Mouse (Mus musculus) neural tube, embryonic 12.5 days (tissue): ENCODE results near the gene Ank2. TPM values are rescaled to one million over a fixed set of nuclear protein-coding genes. Genes with fewer than 3 reads are reported as not detected.

Source experiments
- ATAC-seq: fragments of 200-750 bp; cut with Nextera tagmentation; 2 replicates; pipeline ENCODE4 v1.8.0; 2017; ENCODE audit warnings: low read depth, mild to moderate bottlenecking, moderate TSS enrichment, moderate library complexity; ENCODE audit not compliant: low FRiP score
- H3K27ac ChIP-seq: fragments of 300-500 bp; sonication (generic); 2 replicates; pipeline ENCODE4 v1.5.1; 2016
- H3K27me3 ChIP-seq: fragments of 300-500 bp; sonication (generic); replicated peaks from 2 replicates; pipeline ENCODE4 v1.6.1; 2016; ENCODE audit warnings: mild to moderate bottlenecking
- H3K36me3 ChIP-seq: fragments of 300-500 bp; sonication (generic); 2 replicates; pipeline ENCODE4 v1.6.1; 2016; ENCODE audit warnings: mild to moderate bottlenecking
- H3K4me1 ChIP-seq: fragments of 300-500 bp; sonication (generic); 2 replicates; pipeline ENCODE4 v1.6.1; 2016
- H3K4me2 ChIP-seq: fragments of 300-500 bp; sonication (generic); replicated peaks from 2 replicates; pipeline ENCODE4 v1.6.1; 2016; ENCODE audit warnings: mild to moderate bottlenecking
- H3K4me3 ChIP-seq: fragments of 300-500 bp; sonication (generic); 2 replicates; pipeline ENCODE4 v1.5.1; 2016
- H3K9ac ChIP-seq: fragments of 300-500 bp; sonication (generic); 2 replicates; pipeline ENCODE4 v1.6.1; 2016; ENCODE audit warnings: mild to moderate bottlenecking
- H3K9me3 ChIP-seq: fragments of 300-500 bp; sonication (generic); 2 replicates; pipeline ENCODE4 v1.6.1; 2016; ENCODE audit warnings: mild to moderate bottlenecking
- WGBS: fragments of 180-500 bp; shearing (Covaris S2); methylation state at CpG from one replicate; pipeline ENCODE4 v1.1.7; 2016; 5-methylcytosine and 5-hydroxymethylcytosine counted together
- polyA plus RNA-seq: library from polyadenylated mRNA; unstranded; fragments of >200 nt; fragmentation: Nextera tagmentation; extraction: Ambion mirVana; gene quantifications from 2 replicates; pipeline ENCODE4 v1.2.1, GENCODE M21; 2016

Gene Ank2
- polyA plus RNA-seq, 1 experiment from 2014 or later, result 95.2 TPM

DNA sequence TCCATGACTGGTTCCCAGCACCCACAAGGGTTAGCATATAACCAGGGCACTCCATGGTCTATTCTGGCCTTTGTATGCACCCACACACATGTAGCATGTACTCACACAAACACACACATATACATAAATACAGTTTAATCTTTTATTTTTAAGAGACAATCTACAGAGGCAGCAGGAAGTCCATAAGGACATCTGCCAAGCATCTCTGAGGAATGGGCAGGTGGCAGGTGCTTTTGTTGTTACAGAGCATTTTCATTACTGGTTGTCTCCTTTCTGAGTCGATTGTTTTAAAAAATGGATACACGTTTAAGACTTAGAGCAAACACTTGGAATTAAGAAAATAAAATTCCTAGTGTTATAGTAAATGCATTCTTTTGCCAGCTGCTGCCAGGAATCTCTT, 390.7 kb downstream of the Ank2 start:
- Histone ChIP-seq H3K4me3 (no peak overlapping the region), H3K27me3 (no peaks in the 10 kb centered on the region), H3K4me1 (no peaks in the 10 kb centered on the region; the same call in 1 of the 2 replicates), H3K36me3 (no peaks in the 10 kb centered on the region), H3K4me2 (no peak overlapping the region), H3K9ac (no peak overlapping the region), H3K27ac (no peak overlapping the region), H3K9me3 (no peaks in the 10 kb centered on the region)
- no peak for ATAC-seq
- WGBS, result 89% methylated on average over 2 of the region's 2 CpGs

DNA sequence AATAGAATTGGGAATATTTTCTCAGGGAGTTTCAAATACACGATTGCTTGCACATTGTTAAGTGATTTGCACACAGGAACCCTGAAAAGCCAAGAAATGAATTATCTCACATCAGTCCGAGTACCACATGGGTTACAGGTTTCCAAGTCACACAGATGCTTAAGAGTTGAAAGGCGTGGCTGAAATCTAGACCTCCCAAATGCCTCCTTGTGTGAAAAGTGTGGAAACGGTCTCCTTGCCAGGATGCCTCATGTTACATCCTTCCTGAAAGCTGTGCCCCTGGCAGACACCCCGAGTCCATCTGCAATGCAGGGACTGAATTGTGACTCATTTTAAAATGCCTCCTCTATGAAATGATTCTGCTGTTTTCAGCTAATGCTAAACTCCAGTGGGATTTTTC, 391.9 kb downstream of the Ank2 start:
- ATAC-seq, result no peak
- Histone ChIP-seq H3K4me3 (no peak overlapping the region), H3K9ac (no peak overlapping the region), H3K27ac (no peak overlapping the region), H3K4me2 (no peak overlapping the region), H3K4me1 (no peaks in the 10 kb centered on the region), H3K9me3 (no peaks in the 10 kb centered on the region), H3K36me3 (no peaks in the 10 kb centered on the region), H3K27me3 (no peaks in the 10 kb centered on the region)
- 78% methylated on average over 5 of the region's 5 CpGs for WGBS

DNA sequence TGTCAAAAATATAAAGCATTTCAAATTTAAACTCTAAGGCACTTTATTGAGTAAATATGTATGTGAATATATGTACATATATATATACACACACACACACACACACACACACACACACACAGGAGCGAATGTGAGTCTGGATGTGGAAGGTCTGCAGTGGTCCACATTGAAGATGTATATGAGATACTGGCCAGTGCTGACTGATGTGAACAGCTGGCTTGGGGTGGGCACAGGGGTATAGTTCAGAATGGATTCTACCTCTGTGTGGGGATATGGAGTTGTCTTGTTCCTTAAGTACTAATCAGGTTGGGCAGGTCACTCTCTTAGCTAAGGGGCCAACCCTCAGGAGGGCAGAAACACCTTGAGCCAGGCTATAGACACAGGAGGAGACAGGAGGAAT, 397.8 kb downstream of the Ank2 start:
- no peak overlapping the region for H3K27ac ChIP-seq
- no peak overlapping the region for H3K4me2 ChIP-seq
- H3K27me3 ChIP-seq, result no peaks in the 10 kb centered on the region
- H3K9ac ChIP-seq, result no peak overlapping the region
- ATAC-seq, result no peak
- 95% methylated on average over 1 of the region's 1 CpGs for WGBS
- H3K36me3 ChIP-seq, result no peaks in the 10 kb centered on the region; the same call in 1 of the 2 replicates
- H3K9me3 ChIP-seq, result no peaks in the 10 kb centered on the region
- no peaks in the 10 kb centered on the region for H3K4me1 ChIP-seq
- no peak overlapping the region for H3K4me3 ChIP-seq

DNA sequence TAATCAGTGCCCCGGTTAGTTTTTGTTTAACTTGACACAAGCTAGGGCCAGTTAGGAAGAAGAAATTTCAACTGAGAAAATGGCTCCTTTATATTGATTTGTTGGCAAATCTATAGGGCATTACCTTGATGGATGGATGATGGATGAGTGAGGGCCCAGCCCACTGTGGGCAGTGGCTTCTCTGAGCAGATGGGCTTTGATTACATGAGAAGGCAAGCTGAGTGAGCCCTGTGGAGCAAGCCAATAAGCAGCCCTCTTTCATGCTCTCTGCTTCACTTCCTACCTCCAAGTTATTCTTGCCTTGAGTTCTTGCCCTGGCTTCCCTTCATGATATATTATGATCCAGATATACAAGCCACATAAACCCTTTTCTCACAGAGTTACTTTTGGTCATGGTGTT, 401.4 kb downstream of the Ank2 start:
- Histone ChIP-seq H3K9ac (no peak overlapping the region), H3K4me2 (no peak overlapping the region), H3K27me3 (no peaks in the 10 kb centered on the region), H3K36me3 (no peaks in the 10 kb centered on the region; the same call in 1 of the 2 replicates), H3K9me3 (no peaks in the 10 kb centered on the region), H3K27ac (no peak overlapping the region), H3K4me1 (no peaks in the 10 kb centered on the region), H3K4me3 (no peak overlapping the region)
- no peak for ATAC-seq
- WGBS, result 92% methylated on average over 1 of the region's 1 CpGs

DNA sequence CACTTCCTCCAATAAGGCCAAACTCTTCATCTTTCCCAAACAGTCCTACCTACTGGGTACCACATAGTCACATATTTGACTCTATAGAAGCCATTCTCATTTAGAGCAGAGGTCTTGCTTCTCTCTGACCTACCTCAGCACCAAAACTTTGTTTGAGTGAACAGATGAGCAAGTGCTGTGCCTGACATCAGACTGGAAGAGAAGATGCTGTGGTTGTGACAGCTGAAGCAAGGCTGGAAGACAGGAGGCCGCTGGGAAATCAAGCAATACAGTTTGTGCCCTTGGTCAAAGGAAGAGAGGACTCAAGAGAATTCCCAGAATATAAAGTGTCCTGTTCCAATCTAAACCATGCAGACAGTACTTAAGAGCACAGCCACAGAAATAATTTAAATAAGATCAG, 402.0 kb downstream of the Ank2 start:
- no peak for ATAC-seq
- 86% methylated on average over 1 of the region's 1 CpGs for WGBS
- H3K4me1 ChIP-seq, result no peaks in the 10 kb centered on the region
- no peak overlapping the region for H3K9ac ChIP-seq
- no peaks in the 10 kb centered on the region for H3K9me3 ChIP-seq
- no peaks in the 10 kb centered on the region for H3K27me3 ChIP-seq
- H3K4me2 ChIP-seq, result no peak overlapping the region
- no peak overlapping the region for H3K4me3 ChIP-seq
- H3K36me3 ChIP-seq, result no peaks in the 10 kb centered on the region; the same call in 1 of the 2 replicates
- H3K27ac ChIP-seq, result no peak overlapping the region

DNA sequence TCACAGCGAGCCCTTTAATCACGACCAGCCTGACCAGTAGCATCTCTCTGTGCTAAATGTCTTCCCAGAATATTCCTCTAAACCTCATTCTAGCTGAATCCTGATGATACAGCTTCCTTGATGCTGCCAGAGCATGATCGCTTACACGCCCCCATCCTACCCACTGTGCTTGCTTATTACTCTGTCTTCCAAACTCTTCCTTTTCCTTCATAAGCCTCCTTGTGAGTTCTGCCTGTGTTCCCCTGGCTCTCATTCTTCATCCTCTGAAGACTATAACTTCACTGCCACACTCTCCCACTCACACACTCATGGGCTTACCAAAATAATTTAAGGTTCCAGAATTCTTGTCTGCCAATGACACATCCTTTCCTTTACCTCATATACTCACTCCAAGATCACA, 405.5 kb downstream of the Ank2 start:
- no peak for ATAC-seq
- H3K4me1 ChIP-seq, result no peaks in the 10 kb centered on the region
- no peak overlapping the region for H3K4me3 ChIP-seq
- H3K9me3 ChIP-seq, result no peaks in the 10 kb centered on the region
- H3K4me2 ChIP-seq, result no peak overlapping the region
- no peak overlapping the region for H3K27ac ChIP-seq
- 93% methylated on average over 4 of the region's 4 CpGs for WGBS
- H3K9ac ChIP-seq, result no peak overlapping the region
- no peaks in the 10 kb centered on the region; the same call in 1 of the 2 replicates for H3K36me3 ChIP-seq
- H3K27me3 ChIP-seq, result no peaks in the 10 kb centered on the region

DNA sequence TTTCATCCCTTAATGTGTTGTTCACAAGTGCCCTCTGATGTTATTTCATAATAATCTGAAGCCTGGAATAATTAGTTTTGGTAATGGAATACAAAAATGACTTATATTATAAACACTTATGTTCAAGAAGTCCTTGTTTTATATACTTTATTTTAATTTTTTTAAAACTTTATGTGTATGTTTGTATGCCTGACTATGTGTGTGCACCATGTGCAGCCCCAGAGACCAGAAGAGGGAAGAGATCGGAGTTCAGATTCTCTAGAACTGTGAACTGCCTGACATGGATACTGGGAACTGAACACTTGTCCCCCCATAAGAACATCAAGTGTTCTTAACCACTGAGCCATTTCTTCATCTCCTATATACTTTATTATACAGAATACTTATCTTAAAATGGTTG, 411.6 kb downstream of the Ank2 start:
- H3K4me1 ChIP-seq, result peaks cover 9% of the 10 kb centered on the region; the same call in 1 of the 2 replicates
- no peak for ATAC-seq
- H3K9ac ChIP-seq, result no peak overlapping the region
- 50% methylated on average over 1 of the region's 1 CpGs for WGBS
- H3K36me3 ChIP-seq, result no peaks in the 10 kb centered on the region
- H3K4me3 ChIP-seq, result no peak overlapping the region
- no peaks in the 10 kb centered on the region for H3K9me3 ChIP-seq
- no peaks in the 10 kb centered on the region for H3K27me3 ChIP-seq
- H3K4me2 ChIP-seq, result no peak overlapping the region
- no peak overlapping the region for H3K27ac ChIP-seq

DNA sequence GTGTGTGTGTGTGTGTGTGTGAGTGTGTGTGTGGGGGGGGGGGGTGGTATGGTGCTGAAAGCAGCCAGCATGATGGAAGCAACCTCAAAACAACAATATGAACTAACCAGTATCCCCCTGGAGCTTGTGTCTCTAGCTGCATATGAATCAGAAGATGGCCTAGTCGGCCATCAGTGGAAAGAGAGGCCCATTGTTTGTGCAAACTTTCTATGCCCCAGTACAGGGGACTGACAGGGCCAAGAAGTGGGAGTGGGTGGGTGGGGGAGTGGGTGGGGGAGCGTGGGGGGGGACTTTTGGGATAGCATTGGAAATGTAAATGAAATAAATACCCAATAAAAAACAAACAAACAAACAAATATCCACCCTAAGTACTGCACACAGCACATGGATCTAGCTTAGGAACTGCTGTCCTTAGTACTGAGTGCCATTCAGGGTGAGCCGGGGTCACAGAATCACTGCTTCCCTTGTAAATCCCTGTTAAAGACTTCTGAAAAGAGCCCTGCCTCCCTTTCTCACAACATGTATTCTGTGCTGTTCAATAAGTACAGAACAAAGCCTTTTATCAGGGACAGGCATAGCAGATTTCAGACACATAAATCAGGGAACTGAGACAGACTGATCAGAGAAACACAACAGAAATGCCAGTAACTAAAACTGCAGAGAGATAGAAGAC, 412.2 kb downstream of the Ank2 start:
- Histone ChIP-seq H3K4me1 (peaks cover 9% of the 10 kb centered on the region; the same call in 1 of the 2 replicates), H3K36me3 (no peaks in the 10 kb centered on the region), H3K4me2 (no peak overlapping the region), H3K9me3 (no peaks in the 10 kb centered on the region), H3K27me3 (no peaks in the 10 kb centered on the region), H3K27ac (peak overlapping the region; percentile 21; the same call in 1 of the 2 replicates), H3K9ac (no peak overlapping the region), H3K4me3 (no peak overlapping the region)
- 15% methylated on average over 3 of the region's 3 CpGs for WGBS
- peak; percentile 88 for ATAC-seq

DNA sequence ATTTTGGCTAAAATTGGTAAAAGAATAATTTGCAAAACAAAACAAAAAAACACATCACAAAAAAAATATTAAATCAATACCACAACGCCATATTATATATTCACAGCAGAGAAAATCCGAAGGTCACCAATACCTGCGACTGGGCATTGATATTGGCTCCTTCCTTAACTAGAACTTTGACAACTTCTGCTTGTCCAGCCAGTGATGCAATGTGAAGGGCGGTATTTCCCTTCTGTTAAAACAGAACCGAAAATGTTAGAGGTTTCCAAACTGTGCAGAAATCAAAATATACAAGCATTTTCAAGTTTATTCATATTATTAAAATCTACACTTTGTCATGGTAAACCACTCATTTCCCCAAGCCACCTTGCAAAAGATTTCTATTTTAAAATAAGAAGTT, 421.8 kb downstream of the Ank2 start:
- 96% methylated on average over 5 of the region's 5 CpGs for WGBS
- no peaks in the 10 kb centered on the region for H3K36me3 ChIP-seq
- H3K9me3 ChIP-seq, result no peaks in the 10 kb centered on the region
- H3K4me1 ChIP-seq, result no peaks in the 10 kb centered on the region
- no peak overlapping the region for H3K4me3 ChIP-seq
- no peak overlapping the region for H3K27ac ChIP-seq
- H3K4me2 ChIP-seq, result no peak overlapping the region
- H3K9ac ChIP-seq, result no peak overlapping the region
- no peaks in the 10 kb centered on the region for H3K27me3 ChIP-seq
- ATAC-seq, result no peak

DNA sequence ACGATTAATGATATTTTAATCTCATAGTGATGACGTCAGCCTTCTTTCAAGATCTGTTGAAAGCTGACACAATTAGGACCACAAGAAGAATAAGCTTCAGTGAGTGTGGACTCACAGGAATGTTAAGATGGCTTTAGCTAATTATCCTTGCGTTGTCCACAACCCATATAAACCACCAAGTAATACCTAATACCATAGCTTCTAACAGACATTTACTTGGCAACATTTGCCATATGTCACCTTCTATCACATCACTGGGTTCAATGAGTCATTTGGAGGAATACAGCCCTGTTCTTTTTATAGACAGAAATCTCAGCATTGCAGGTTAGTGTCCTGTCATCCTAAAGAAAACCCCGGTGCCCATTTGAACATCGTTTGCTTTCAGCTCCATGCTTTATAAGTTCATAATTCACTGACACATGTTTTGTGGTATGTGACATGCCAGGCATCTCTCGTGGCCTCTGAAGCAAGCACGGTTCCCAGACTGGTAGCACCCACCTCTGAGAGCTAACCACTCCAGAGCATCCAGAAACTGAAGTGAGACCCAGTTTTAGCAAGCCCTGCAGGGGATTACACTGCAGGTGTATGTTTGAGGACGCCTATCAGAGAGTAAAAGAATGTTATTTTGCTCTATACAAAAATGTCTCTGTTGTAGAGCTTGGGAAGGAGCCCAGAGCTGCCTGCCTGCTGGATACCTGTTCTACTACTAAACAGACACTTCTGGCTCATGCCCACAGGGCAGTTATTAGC, 423.4 kb downstream of the Ank2 start:
- H3K4me3 ChIP-seq, result no peak overlapping the region
- WGBS, result 84% methylated on average over 8 of the region's 8 CpGs
- no peak for ATAC-seq
- H3K4me2 ChIP-seq, result no peak overlapping the region
- H3K36me3 ChIP-seq, result no peaks in the 10 kb centered on the region
- no peak overlapping the region for H3K9ac ChIP-seq
- H3K27me3 ChIP-seq, result no peaks in the 10 kb centered on the region
- no peaks in the 10 kb centered on the region for H3K4me1 ChIP-seq
- H3K9me3 ChIP-seq, result no peaks in the 10 kb centered on the region
- no peak overlapping the region for H3K27ac ChIP-seq

DNA sequence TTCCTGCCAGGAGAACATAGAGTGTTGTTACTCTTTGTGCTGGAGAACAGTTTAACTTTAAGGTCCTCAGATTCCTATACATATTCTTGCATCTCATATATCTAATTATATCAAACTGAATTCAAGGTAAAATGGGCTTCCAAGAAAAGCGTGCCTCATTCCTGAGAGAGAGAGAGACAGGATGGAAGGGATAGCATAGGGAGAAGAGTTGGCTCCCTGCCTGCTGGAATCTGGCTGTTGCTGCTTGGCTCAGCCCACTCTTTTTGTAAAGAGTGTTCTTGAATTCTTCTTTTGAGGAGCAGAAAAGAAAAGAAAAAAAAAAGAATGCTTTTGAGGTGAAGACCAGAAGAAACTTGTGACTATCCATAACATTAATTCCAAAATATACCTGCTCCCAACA, 427.7 kb downstream of the Ank2 start:
- Histone ChIP-seq H3K9me3 (no peaks in the 10 kb centered on the region), H3K9ac (no peak overlapping the region), H3K4me3 (no peak overlapping the region), H3K36me3 (no peaks in the 10 kb centered on the region), H3K4me2 (no peak overlapping the region), H3K27me3 (no peaks in the 10 kb centered on the region), H3K27ac (no peak overlapping the region), H3K4me1 (no peaks in the 10 kb centered on the region)
- 87% methylated on average over 1 of the region's 1 CpGs for WGBS
- no peak for ATAC-seq

DNA sequence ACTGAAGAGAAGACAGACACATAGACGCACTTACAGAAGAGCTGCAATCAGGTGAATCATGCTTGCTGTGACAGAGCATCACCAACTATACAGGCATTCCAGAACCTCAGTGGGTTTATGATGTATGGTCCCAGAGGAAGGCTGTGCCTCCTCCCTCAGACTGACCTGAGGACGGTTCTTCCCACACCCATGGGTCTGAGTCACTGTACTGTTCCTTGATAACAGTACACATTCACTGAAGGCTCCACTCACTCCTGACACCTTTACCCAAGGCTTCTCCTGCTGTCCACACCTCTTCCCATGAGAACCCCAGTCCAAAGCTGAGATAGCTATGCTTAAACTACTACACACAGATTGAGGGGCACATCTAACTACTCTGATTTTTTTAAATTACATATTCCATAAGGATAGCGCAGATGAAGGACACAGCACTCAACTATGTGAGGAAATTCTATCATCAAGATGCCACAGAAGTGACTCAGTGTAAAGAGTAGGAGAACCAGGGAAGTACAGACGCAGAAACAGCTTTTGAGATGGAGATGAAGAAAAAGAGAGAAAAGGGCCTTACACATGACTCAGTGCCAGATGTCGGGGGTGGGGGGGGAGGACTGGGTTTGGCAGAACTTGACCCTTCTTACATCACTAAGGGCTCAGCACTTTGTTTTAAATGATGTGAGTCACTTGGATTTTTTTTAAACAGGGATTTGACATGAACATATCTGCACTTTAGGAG, 435.3 kb downstream of the Ank2 start:
- Histone ChIP-seq H3K27ac (no peak overlapping the region), H3K4me1 (no peaks in the 10 kb centered on the region), H3K4me2 (no peak overlapping the region), H3K9ac (no peak overlapping the region), H3K27me3 (no peaks in the 10 kb centered on the region), H3K4me3 (no peak overlapping the region), H3K36me3 (no peaks in the 10 kb centered on the region), H3K9me3 (no peaks in the 10 kb centered on the region)
- ATAC-seq, result no peak
- 88% methylated on average over 5 of the region's 5 CpGs for WGBS
